Mouse (Mus musculus) neural tube, postnatal 0 days (tissue): ENCODE results near the gene Med18. TPM values are rescaled to one million over a fixed set of nuclear protein-coding genes. Genes with fewer than 3 reads are reported as not detected.

ENCODE experiments used
- polyA plus RNA-seq: library from polyadenylated mRNA; unstranded; fragments of >200 nt; fragmentation: Nextera tagmentation; extraction: Ambion mirVana; gene quantifications from 2 replicates; pipeline ENCODE4 v1.2.1, GENCODE M21; 2015

The Med18 gene
- 11.6 and 13.3 TPM in 2 replicates for polyA plus RNA-seq

GRCm38 (mm10) chr4:132463430-132464254 is at the start of gene Med18:
Gene Med18, minus strand, starts transcription at chr4:132463921.

GRCm38 (mm10) chr4:132510352-132510798 is 46.7 kb upstream of the Med18 start, which contains the start of gene Sesn2:
Gene Sesn2, minus strand, starts transcription at chr4:132510501.

DNA sequence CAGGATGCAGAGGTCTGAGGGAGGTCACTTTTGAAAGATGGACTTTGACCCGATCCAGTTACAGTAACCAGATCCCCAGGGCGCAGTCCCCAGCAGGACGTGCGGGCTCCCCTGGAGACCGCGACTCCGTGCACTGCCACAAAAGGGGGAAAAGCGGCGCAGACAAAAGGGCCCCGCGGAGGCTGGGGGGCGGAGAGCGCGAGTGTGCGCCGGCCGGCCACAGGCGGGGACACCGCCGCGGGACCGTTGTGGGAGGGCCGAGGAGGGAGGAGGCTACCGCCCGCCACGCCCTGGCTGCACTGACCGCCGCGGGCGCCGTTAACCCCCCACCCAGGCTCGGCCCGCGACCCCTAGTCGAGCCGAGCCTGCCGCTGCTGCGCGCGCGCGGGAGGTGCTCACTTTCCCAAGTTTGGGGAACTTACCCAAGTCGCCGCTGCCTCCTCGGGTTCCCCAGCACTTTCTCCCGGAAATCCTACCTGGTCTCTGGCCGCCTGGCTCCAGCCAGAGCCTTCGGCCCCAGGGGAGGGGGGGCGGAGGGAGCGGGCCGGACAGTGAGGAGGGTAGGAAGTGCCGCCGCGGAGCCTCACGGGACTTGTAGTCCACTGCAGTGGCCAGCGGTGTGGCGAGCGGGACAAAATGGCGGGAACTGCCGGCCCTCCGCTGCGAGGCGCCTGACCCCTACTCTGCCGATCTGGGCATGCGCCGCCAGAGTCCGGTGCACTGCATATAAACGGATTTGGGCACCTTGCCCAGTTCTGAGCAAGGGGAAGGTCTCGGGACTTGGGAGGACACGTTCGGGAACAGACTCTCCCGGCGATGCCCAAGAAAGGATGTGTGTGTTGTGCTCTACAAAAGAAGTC is 41.6 kb downstream of the Med18 start, which contains the start of gene Phactr4:
Gene Phactr4, minus strand, starts transcription at position 567 of the 860 bp plus-strand sequence.

Other genes with a start within 250 kb of the Med18 start
- 22.1 and 28.6 TPM in 2 replicates for gene Gmeb1, start 202.3 kb downstream of the Med18 start, polyA plus RNA-seq
- gene Taf12, start 189.5 kb downstream of the Med18 start, polyA plus RNA-seq: 31.2 and 32.7 TPM in 2 replicates
- gene Rab42, start 160.5 kb downstream of the Med18 start, polyA plus RNA-seq: 6.8 and 7.2 TPM in 2 replicates
- 66.7 and 68.6 TPM in 2 replicates for gene Trnau1ap, start 134.4 kb downstream of the Med18 start, polyA plus RNA-seq
- 17.7 and 18.7 TPM in 2 replicates for gene Rcc1, start 110.3 kb downstream of the Med18 start, polyA plus RNA-seq
- 4.2 and 5.4 TPM in 2 replicates for gene Phactr4, start 41.4 kb downstream of the Med18 start, polyA plus RNA-seq
- gene Sesn2, start 46.6 kb upstream of the Med18 start, polyA plus RNA-seq: 20.9 and 21.0 TPM in 2 replicates
- gene Atpif1, start 69.7 kb upstream of the Med18 start, polyA plus RNA-seq: 1,673 and 1,697 TPM in 2 replicates
- 134 and 151 TPM in 2 replicates for gene Dnajc8, start 71.6 kb upstream of the Med18 start, polyA plus RNA-seq
- gene Ptafr, start 100.1 kb upstream of the Med18 start, polyA plus RNA-seq: 0.74 and 1.0 TPM in 2 replicates
- 6.5 and 6.9 TPM in 2 replicates for gene Eya3, start 175.1 kb upstream of the Med18 start, polyA plus RNA-seq